Mouse (Mus musculus): ENCODE data around the gene Zfp280b. TPM values are rescaled to one million over a fixed set of nuclear protein-coding genes. Genes with fewer than 3 reads are reported as not detected.

Gene Zfp280b
- total and polyA plus RNA-seq, 2 experiments, result 3.1 to 3.8 TPM

GRCm38 (mm10) chr10:76027127-76028015, 5.1 kb upstream of the Zfp280b start:
- H3K79me2 ChIP-seq (ENCODE audit: control insufficient read depth, insufficient read depth, low read length), result no peaks in the 10 kb centered on the region
- H3K27me3 ChIP-seq (ENCODE audit: control insufficient read depth, insufficient read depth, low read length), result no peaks in the 10 kb centered on the region
- TF ChIP-seq CTCF (IDR thresholded peaks at IDR 0.05; ENCODE audit: low read depth, low read length) (no peak), POLR2A (IDR thresholded peaks at IDR 0.05; ENCODE audit: extremely low read depth, insufficient read depth, low read length) (no peak)
- H3K4me3 ChIP-seq (ENCODE audit: insufficient read depth, low read depth, low read length), result no peak overlapping the region
- no peak overlapping the region for H3K27ac ChIP-seq (replicated peaks; ENCODE audit: insufficient read depth, low read depth, low read length)
- no peaks in the 10 kb centered on the region for H3K36me3 ChIP-seq (ENCODE audit: control insufficient read depth, insufficient read depth, low read length)
- H3K4me1 ChIP-seq (ENCODE audit: control insufficient read depth, insufficient read depth, low read length), result peaks cover 2% of the 10 kb centered on the region; the same call in 1 of the 2 replicates
- WGBS, result 82% methylated on average over 12 of the region's 12 CpGs
- H3K9ac ChIP-seq (ENCODE audit: low read depth, low read length), result no peak overlapping the region
- no peak for DNase-seq (ENCODE audit: extremely low read depth, low read depth, low spot score)

DNA sequence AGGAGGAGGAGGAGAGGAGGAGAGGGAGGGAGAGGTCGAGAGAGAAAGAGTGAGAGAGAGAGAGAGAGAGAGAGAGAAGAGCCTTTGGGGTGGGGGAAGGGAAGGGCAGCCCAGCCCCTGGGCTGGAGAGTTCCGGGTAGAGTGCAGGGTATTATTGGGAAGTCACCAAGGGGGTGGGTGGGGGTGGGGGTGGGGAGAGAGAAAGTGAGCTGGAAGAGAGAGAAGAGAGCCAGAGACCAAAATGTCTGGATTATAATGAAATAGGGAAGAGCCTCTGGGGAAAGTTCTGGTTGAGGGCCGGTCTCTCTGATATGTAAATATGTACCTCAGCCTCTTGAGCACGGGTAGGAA, 4.5 kb upstream of the Zfp280b start:
- Histone ChIP-seq H3K9ac (ENCODE audit: low read depth, low read length) (no peak overlapping the region), H3K79me2 (ENCODE audit: control insufficient read depth, insufficient read depth, low read length) (peaks cover 5% of the 10 kb centered on the region), H3K27me3 (ENCODE audit: control insufficient read depth, insufficient read depth, low read length) (no peaks in the 10 kb centered on the region), H3K4me1 (ENCODE audit: control insufficient read depth, insufficient read depth, low read length) (peaks cover 2% of the 10 kb centered on the region; the same call in 1 of the 2 replicates), H3K36me3 (ENCODE audit: control insufficient read depth, insufficient read depth, low read length) (no peaks in the 10 kb centered on the region), H3K27ac (replicated peaks; ENCODE audit: insufficient read depth, low read depth, low read length) (no peak overlapping the region), H3K4me3 (ENCODE audit: insufficient read depth, low read depth, low read length) (no peak overlapping the region)
- TF ChIP-seq POLR2A (IDR thresholded peaks at IDR 0.05; ENCODE audit: extremely low read depth, insufficient read depth, low read length) (no peak), CTCF (IDR thresholded peaks at IDR 0.05; ENCODE audit: low read depth, low read length) (no peak)
- no peak for DNase-seq (ENCODE audit: extremely low read depth, low read depth, low spot score)
- WGBS, result 44% methylated on average over 4 of the region's 4 CpGs

- H3K9ac ChIP-seq (ENCODE audit: low read depth, low read length), result no peak overlapping the region
Measured at GRCm38 (mm10) chr10:76028396-76028795, 4.1 kb upstream of the Zfp280b start.

DNA sequence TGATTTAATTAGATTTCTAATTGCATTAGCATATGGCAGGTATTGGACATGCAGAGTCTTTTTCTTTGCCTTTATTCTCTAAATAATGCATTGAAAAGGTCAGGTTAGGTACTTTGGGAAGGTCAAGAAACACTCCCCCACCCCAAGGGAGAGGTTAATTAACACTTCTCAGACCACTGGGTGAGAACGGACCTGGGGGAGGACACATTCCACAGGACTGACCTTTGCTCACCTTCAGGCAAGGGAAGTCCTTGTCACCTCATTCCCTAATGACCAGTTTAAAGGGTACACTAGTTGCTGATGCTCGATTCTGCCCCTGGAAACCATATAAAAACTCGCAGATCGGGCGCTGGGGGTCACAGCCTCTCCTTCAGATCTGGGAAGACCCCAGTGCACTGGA, 3.2 kb upstream of the Zfp280b start:
- Histone ChIP-seq H3K4me1 (ENCODE audit: control insufficient read depth, insufficient read depth, low read length) (peaks cover 3% of the 10 kb centered on the region), H3K36me3 (ENCODE audit: control insufficient read depth, insufficient read depth, low read length) (no peaks in the 10 kb centered on the region), H3K4me3 (ENCODE audit: insufficient read depth, low read depth, low read length) (no peak overlapping the region), H3K27ac (replicated peaks; ENCODE audit: insufficient read depth, low read depth, low read length) (no peak overlapping the region), H3K79me2 (ENCODE audit: control insufficient read depth, insufficient read depth, low read length) (peaks cover 11% of the 10 kb centered on the region), H3K27me3 (ENCODE audit: control insufficient read depth, insufficient read depth, low read length) (no peaks in the 10 kb centered on the region), H3K9ac (ENCODE audit: low read depth, low read length) (no peak overlapping the region)
- no peak for TF ChIP-seq POLR2A (IDR thresholded peaks at IDR 0.05; ENCODE audit: extremely low read depth, insufficient read depth, low read length)
- TF ChIP-seq CTCF (IDR thresholded peaks at IDR 0.05; ENCODE audit: low read depth, low read length), result no peak
- 89% methylated on average over 5 of the region's 5 CpGs for WGBS
- no peak for DNase-seq (ENCODE audit: extremely low read depth, low read depth, low spot score)

More at GRCm38 (mm10) chr10:76028396-76028795, 4.1 kb upstream of the Zfp280b start:
- peaks cover 3% of the 10 kb centered on the region for H3K4me1 ChIP-seq (ENCODE audit: control insufficient read depth, insufficient read depth, low read length)
- no peaks in the 10 kb centered on the region for H3K27me3 ChIP-seq (ENCODE audit: control insufficient read depth, insufficient read depth, low read length)
- H3K4me3 ChIP-seq (ENCODE audit: insufficient read depth, low read depth, low read length), result no peak overlapping the region
- H3K27ac ChIP-seq (replicated peaks; ENCODE audit: insufficient read depth, low read depth, low read length), result no peak overlapping the region
- 88% methylated on average over 9 of the region's 9 CpGs for WGBS
- DNase-seq (ENCODE audit: extremely low read depth, low read depth, low spot score), result no peak
- no peaks in the 10 kb centered on the region for H3K36me3 ChIP-seq (ENCODE audit: control insufficient read depth, insufficient read depth, low read length)
- H3K79me2 ChIP-seq (ENCODE audit: control insufficient read depth, insufficient read depth, low read length), result peaks cover 9% of the 10 kb centered on the region
- TF ChIP-seq CTCF (IDR thresholded peaks at IDR 0.05; ENCODE audit: low read depth, low read length), result no peak

DNA sequence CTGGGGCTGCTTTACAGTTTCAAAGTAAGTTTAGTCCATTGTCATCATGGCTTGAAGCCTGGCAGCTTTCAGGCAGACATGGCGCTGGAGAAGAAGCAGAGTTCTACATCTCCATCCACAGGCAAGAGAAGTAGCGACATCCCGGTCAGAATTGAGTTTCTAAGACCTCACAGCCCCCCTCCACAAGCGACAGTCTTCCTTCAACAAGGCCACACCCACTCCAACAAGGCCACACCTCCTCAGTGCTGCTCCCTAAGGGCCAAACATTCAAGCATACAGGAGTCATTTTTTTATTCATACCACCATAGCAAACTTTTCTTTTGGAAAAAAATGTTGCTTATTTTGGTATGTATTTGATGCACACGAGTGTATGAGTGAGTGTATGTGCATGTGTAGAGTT, 2.0 kb upstream of the Zfp280b start:
- Histone ChIP-seq H3K4me1 (ENCODE audit: control insufficient read depth, insufficient read depth, low read length) (peaks cover 3% of the 10 kb centered on the region), H3K9ac (ENCODE audit: low read depth, low read length) (no peak overlapping the region), H3K4me3 (ENCODE audit: insufficient read depth, low read depth, low read length) (no peak overlapping the region), H3K36me3 (ENCODE audit: control insufficient read depth, insufficient read depth, low read length) (no peaks in the 10 kb centered on the region), H3K79me2 (ENCODE audit: control insufficient read depth, insufficient read depth, low read length) (peaks cover 15% of the 10 kb centered on the region), H3K27me3 (ENCODE audit: control insufficient read depth, insufficient read depth, low read length) (no peaks in the 10 kb centered on the region), H3K27ac (replicated peaks; ENCODE audit: insufficient read depth, low read depth, low read length) (no peak overlapping the region)
- WGBS, result 83% methylated on average over 5 of the region's 5 CpGs
- TF ChIP-seq POLR2A (IDR thresholded peaks at IDR 0.05; ENCODE audit: extremely low read depth, insufficient read depth, low read length), result no peak
- TF ChIP-seq CTCF (IDR thresholded peaks at IDR 0.05; ENCODE audit: low read depth, low read length), result no peak
- no peak for DNase-seq (ENCODE audit: extremely low read depth, low read depth, low spot score)
